Mouse (Mus musculus) frontal cortex, postnatal 14 days (tissue): ENCODE data around the gene Rasef.
"Not testable (repeated sequence)": the region's sequence is repeated elsewhere in the genome, so short reads cannot be mapped to it uniquely, and the experiment has no call there.

Experiments
- DNase-seq, 2 experiments: peaks; one replicate each; pipeline ENCODE4 v3.0.0; 2022; ENCODE audit warnings: low spot score in 2 of 2

The Rasef gene

DNA sequence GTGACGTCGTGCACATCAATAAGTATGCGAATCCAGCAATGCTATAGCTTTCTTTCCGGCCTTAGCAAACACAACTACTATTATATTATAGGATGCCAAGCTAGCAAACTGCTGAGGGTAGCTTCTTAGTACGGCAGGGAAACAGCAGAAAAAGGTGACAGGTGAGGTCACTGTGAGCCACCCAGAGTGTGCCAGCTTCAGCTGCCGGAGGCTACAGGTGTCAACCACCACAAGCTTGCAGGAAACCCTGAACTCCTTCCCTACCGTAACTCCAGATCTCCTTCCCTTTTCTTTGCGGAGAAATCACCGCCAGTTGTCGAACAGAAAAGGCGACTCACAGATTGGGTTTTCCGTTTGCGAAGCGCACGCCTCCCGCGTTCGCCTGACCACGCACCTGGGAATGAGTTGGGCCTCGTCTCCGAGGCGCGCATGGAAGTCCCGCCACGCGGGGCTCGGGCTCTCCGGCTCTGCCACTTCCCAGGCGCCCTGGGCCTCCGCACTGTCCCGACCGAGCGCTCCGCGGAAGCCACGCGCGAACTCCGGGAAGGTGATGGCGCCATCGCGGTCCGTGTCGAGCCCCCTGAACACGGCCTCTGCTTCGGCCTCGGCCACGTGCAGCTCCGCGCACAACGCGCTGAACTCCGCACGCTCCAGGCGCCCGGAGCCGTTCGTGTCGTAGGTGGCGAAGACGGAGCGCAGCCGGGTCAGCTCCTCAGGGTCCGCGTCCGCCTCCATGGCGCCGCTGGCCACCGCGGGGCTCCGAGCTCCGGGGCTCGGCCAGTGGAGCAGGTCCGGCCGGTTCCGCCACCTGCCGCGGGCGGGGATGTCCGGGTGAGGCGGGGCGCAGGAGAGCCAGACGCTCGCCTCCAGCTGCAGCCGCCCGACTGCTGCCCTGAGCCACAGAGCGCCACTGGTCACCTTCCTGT, at the start of gene Rasef:
Gene Rasef (minus strand): TSS at position 735 of the 926 bp plus-strand sequence.
- DNase-seq: peak in 1 of 2 experiments; percentile 5

DNA sequence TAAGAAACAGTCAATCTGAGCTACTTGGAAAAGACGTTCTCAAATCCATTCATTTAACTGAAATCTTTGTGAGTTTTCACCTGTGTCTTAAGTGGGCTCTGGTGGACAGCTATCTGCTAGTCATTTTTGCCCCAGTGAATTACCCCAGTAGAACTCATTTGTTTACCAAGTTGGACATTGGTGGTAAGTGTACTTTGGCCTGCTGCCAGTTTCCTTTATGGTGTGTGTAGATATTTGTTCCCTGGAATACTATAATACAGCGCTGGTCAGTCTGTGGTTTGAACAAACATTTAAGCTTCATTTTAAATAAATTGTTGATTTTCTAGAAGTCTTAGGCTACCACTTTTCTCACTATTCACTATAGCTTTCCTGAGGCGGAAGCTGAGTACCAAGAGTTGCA, 35.8 kb upstream of the Rasef start:
- DNase-seq: no peak

DNA sequence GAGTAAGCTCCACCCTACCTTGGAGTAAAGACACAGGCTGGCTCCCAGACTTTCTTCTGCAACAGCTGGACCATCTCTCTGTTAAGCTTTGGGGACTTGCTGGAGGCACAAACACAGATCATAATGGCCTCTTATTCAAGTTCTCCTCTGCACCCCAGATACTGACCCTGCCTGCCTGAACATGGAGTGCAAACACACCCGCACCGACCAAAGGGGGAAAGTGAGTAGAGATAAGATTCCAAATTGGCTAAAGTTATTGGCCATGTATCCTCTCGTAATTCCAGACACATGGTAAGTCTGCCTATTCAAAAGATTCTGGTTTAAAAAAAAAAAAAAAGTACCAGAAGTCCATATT, 369 bp upstream of the Rasef start:
- no peak for DNase-seq

DNA sequence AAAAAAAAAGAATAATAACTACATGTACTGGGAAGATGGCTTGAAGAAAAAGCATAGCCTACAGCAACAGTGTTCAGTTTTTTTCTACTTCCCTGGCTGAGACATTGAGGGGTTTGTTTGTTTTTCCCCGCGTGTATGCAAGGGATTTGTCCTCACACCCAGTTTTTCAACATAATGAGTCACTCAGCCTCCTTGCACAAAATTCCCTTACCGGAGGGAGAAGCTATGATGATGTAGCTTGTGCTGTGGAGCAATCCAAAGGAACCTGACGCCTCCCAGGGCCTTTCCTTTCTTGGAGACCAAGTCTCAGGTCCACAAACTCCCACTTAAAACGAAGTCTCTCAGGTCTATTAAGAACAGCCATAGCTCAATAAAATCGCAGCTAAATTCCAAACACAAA, 1.3 kb downstream of the Rasef start:
- DNase-seq: no peak

DNA sequence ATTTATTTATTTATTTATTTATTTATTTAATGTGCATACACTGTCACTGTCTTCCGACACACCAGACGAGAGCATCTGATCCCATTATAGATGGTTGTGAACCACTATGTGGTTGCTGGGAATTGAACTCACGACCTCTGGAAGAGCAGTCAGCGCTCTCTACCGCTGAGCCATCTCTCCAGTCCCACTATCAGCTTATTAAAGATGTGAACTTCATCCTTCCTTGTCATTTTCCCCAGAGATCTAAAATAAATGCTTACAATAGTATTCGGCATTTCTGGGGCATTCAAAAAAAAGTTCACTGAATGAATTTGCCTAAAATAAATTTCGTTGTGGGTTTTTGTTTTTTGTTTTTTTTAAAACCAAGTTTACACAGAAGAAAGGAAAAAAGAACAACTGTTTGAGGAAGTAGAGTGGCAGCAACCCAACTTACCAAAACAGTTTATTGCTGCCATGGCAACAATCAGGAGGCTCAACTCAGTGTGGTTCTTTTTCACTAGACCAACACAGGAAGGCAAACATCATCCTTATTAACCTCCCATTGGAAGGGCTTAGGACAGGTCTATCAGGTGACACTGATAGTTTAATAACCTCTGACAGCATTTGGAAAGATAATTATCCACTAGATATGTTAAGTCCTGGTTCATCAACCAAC, 2.6 kb downstream of the Rasef start:
- DNase-seq: no peak

DNA sequence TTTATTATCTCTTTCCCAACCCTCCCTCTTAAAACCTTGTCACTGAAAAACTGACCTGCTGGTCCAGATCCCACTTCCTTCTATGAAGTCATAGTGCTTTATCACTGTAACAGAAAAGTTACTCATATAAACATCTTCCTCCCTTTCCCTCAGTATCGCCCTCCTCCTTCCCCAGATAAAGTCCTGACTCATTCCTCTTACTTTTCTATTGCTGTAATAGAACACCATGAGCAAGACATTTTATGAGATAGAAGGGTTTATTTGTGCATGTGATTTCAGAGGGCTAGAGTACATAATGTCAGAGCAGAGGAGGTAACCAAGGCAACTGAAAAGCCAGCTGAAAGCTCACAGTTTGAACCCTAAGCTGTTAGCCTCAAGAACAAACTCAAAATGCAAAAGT, 6.6 kb downstream of the Rasef start:
- no peak for DNase-seq

DNA sequence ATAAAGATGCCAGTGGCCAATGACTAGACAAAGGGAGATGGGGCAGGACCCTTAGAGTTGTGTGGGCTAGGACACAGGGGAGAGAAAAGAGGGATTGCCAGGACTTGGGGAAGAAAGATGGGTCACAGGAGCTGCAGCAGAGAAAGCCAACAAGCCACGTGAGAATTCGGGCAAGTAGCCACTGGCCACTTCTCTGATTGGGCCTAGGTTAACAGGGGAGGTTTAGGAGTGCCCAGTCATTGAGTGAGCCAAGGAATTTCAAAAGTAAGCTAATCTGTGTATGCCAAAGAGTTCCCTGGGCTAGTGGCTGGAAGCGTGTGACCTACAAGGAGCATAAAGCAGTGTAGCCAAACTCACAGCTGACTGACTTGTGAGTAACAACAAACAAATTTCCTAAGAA, 9.7 kb downstream of the Rasef start:
- DNase-seq: no peak

- DNase-seq: no peak
Observed at GRCm38 (mm10) chr4:73775266-73775665, 15.5 kb downstream of the Rasef start.

DNA sequence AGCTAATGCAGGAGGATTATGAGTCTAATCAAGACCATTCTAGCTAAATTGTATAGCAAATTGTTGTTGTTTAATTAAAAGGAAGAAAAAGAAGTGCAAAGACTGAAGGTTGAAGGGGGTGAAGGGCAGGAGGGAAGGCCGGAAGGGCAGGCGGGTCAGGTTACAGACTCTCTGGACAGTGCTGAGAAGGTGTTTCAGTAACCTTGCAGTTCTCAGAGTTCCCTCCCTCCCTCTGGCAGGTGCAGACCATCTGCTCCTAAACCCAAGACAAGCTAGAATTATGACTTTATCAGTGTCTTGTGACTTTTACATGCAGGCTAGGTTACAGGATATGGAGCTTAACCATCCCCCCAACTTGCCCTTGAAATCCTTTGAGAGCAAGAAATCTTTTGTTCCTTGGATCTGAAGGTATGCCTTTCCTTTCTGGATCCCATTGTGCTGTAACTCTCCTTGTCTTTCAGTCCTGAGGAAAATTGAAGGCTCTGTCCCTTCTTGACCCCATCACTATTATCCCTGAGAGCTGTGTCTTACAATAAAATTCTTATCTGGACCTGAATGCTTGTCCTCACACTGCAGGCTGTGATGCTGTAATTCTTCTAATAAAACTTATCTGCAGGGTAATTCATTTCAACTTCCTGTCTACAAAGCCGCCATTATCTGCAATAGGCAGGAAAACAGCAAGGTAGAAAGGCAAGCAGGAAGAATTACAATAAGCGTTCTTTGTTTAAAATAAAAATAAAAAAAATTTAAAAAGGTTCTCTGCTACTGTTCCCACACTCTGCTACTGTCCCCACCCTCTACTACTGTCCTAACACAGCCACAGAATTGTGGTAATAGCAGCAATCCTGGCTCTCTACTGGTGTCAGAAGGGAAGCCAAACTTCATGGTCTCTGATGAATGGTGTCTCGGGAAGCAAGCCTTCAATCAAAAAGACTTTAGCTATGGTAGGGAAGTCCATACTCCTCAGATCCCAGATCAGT, 16.7 kb downstream of the Rasef start:
- no peak for DNase-seq

DNA sequence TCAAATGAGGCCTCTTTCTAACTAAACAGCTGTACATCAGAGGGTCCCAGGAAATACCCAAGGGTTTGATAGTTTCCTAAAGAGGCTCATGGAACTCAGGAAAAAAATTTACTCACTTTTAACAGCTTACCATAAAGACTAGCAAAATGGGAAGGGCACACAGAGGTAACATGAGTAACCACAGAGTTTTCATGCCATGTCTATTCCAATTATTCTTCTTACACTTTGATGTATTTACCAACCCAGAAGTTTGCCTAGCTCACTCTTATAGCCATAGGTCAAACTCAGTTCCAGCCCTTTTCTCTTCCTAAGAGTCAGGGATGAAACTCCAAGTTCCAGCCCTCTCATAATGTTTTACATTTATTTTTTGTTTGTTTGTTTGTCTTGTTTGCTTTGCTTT, 18.8 kb downstream of the Rasef start:
- no peak for DNase-seq

DNA sequence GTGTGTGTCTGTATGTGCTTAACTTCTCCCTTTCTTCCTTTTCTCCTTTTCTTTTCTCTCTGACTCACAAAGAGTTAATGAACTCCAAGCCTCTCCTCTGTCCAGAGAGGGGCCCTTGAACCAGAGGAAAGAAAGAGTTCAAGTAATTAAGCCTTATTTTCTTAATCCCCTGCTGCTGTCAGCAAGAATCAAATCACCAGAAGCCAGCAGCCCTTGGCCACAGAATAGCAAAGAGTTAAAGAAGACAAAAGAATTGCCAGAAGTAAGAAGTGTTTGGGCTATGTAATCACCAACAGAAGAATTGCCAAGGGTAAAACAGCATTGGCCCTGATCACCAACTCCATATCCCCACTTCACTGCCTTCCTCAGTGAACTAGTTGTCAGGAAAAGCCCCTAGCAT, 20.2 kb downstream of the Rasef start:
- no peak for DNase-seq

GRCm38 (mm10) chr4:73768156-73768555, 22.6 kb downstream of the Rasef start:
- DNase-seq: no peak

GRCm38 (mm10) chr4:73748219-73748618, 42.6 kb downstream of the Rasef start:
- no peak for DNase-seq

DNA sequence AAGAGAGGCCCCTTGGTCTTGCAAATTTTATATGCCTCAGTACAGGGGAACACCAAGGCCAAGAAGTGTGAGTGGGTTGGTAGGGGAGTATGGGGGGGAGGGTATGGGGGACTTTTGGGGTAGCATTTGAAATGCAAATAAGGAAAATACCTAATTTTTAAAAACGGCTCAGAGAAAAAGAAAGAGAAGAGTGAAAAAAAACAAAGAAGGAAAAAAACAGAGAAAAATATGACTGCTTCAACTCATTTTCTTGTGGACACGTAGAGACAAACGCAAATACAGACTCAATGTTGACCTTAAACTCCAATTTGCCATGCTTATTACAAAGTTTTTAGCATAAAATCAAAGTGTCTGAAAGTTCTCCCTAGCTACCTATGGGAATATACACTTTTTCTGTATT, 51.4 kb downstream of the Rasef start:
- DNase-seq: no peak

DNA sequence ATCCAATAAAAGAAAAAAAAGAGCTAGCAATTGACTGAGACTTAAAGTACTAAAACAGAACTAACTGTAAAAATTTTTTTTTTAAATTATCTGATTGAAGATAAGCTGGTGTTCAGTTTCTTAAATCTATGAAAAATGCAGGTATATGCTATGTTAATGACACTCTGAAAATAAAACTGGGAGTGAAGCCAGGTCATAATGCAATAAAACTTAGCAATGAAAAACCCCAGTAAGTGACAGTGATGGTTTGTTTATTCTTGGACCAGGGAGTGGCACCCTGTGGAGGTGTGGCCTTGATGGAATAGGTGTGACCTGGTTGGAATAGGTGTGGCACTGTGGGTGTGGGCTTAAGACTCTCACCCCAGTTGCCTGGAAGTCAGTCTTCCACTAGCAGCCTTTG, 71.0 kb downstream of the Rasef start:
- no peak for DNase-seq

DNA sequence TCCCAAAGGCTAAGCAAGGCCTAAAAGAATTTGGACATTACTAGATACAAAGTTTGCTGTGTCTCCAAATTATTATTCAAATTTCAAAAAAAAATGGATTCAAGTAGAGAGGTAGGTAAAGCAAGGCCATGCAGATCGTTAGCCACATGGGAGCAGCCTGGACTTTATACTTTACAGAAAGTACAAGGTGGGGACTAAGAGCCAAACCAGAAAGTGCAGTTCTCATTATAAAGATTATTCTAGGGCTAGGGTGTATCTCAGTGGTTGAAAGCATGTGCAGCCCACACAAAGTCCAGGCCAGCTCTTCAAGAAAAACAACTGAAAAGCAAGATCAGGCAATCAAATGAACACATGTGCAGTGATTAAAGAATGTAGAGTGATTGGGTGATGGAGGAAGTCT, 72.0 kb downstream of the Rasef start:
- no peak for DNase-seq

GRCm38 (mm10) chr4:73683216-73683615, 107.6 kb downstream of the Rasef start, which contains the start of gene Gm428:
TSS of gene Gm428 (plus strand) at chr4:73683516.
- DNase-seq: not testable (repeated sequence)

- not testable (repeated sequence) for DNase-seq
Observed at GRCm38 (mm10) chr4:73668054-73668453, 122.7 kb downstream of the Rasef start, which contains the start of gene Gm11239. TSS of gene Gm11239 (plus strand) at chr4:73668354.
